Mouse (Mus musculus) CH12.LX (cell line): ENCODE results near the gene Rgs16. TPM values are rescaled to one million over a fixed set of nuclear protein-coding genes. Genes with fewer than 3 reads are reported as not detected.

Experiments used
- DNase-seq: peaks from one replicate; pipeline ENCODE4 v3.0.0-alpha.2; 2013; ENCODE audit errors: extremely low read depth
- H3K27ac ChIP-seq: 2 replicates; pipeline ENCODE4 v1.5.1; 2012; ENCODE audit warnings: low read depth, mild to moderate bottlenecking, control low read depth, moderate library complexity; ENCODE audit not compliant: insufficient read depth
- H3K27me3 ChIP-seq: replicated peaks from 2 replicates; pipeline ENCODE3; 2012; ENCODE audit warnings: inconsistent platforms
- H3K36me3 ChIP-seq, 2 experiments: replicated peaks in 1 of 2; 2 replicates each; pipeline versions ENCODE3 to v1.6.1; 2012; ENCODE audit warnings: inconsistent platforms in 1 of 2, low read length in 1 of 2, mild to moderate bottlenecking in 1 of 2, mixed read lengths in 1 of 2, moderate library complexity in 1 of 2; ENCODE audit not compliant: control insufficient read depth in 1 of 2, insufficient read depth in 1 of 2
- H3K4me1 ChIP-seq, 2 experiments: 2 replicates each; pipeline ENCODE4 v1.6.1; 2012; ENCODE audit warnings: inconsistent platforms in 1 of 2, moderate library complexity in 1 of 2; ENCODE audit not compliant: insufficient read depth in 2 of 2, control insufficient read depth in 1 of 2
- H3K4me2 ChIP-seq: 2 replicates; pipeline ENCODE4 v1.6.1; 2012; ENCODE audit warnings: low read depth, mild to moderate bottlenecking, control low read depth; ENCODE audit not compliant: poor library complexity, insufficient read depth, severe bottlenecking
- H3K4me3 ChIP-seq, 3 experiments: fragments of 150-350 bp in 1 of 3; sonication (generic) in 1 of 3; replicated peaks in 1 of 3; 2 replicates each; pipeline versions ENCODE3 to v1.5.1; 2011 to 2012; ENCODE audit warnings: low read depth in 2 of 3, low read length in 2 of 3, mild to moderate bottlenecking in 2 of 3, moderate library complexity in 2 of 3, control low read depth in 1 of 3, improper control_type of control experiment in 1 of 3, inconsistent platforms in 1 of 3, mixed read lengths in 1 of 3; ENCODE audit not compliant: poor library complexity in 1 of 3
- H3K79me2 ChIP-seq: replicated peaks from 2 replicates; pipeline ENCODE4 v1.6.1; 2012; ENCODE audit warnings: mild to moderate bottlenecking, moderate library complexity; ENCODE audit not compliant: control insufficient read depth, poor library complexity, insufficient read depth, severe bottlenecking; ENCODE audit errors: extremely low read depth
- H3K9ac ChIP-seq: 2 replicates; pipeline ENCODE4 v1.6.1; 2012; ENCODE audit warnings: low read depth, mild to moderate bottlenecking, control low read depth, moderate library complexity; ENCODE audit not compliant: insufficient read depth
- H3K9me3 ChIP-seq: replicated peaks from 2 replicates; pipeline ENCODE3; 2012; ENCODE audit warnings: low read length, inconsistent platforms, mixed read lengths
- CHD1 ChIP-seq: IDR thresholded peaks from 2 replicates; pipeline ENCODE4 v1.6.1; 2012; ENCODE audit warnings: low read depth, low read length, improper control_type of control experiment, inconsistent platforms
- ELF1 ChIP-seq: IDR thresholded peaks from 2 replicates; pipeline ENCODE4 v1.6.1; 2014; ENCODE audit warnings: low read depth, mild to moderate bottlenecking, inconsistent platforms, low read length, improper control_type of control experiment
- EP300 ChIP-seq: IDR thresholded peaks from 2 replicates; pipeline ENCODE4 v1.6.1; 2011; ENCODE audit warnings: low read length, improper control_type of control experiment
- ETS1 ChIP-seq: conservative IDR thresholded peaks from 2 replicates; pipeline ENCODE4 v1.6.1; 2012; ENCODE audit warnings: low read depth, mild to moderate bottlenecking, inconsistent platforms, low read length, improper control_type of control experiment, moderate library complexity
- GABPA ChIP-seq: IDR thresholded peaks from 2 replicates; pipeline ENCODE4 v1.6.1; 2012; ENCODE audit warnings: low read depth, low read length, improper control_type of control experiment, inconsistent platforms; ENCODE audit not compliant: insufficient replicate concordance
- IRF4 ChIP-seq: IDR thresholded peaks from 2 replicates; pipeline ENCODE4 v1.6.1; 2014; ENCODE audit warnings: low read depth, mild to moderate bottlenecking, inconsistent platforms, low read length, improper control_type of control experiment
- JUN ChIP-seq: IDR thresholded peaks from 2 replicates; pipeline ENCODE4 v1.6.1; 2011; ENCODE audit warnings: low read depth, mild to moderate bottlenecking, low read length, improper control_type of control experiment, moderate library complexity; ENCODE audit not compliant: insufficient read depth
- JUND ChIP-seq: conservative IDR thresholded peaks from 2 replicates; pipeline ENCODE4 v1.6.1; 2011; ENCODE audit warnings: low read depth, low read length, improper control_type of control experiment
- KAT2A ChIP-seq: IDR thresholded peaks from 2 replicates; pipeline ENCODE4 v1.6.1; 2012; ENCODE audit warnings: low read length, improper control_type of control experiment, inconsistent platforms; ENCODE audit not compliant: insufficient replicate concordance
- MAZ ChIP-seq: IDR thresholded peaks from 2 replicates; pipeline ENCODE4 v1.6.1; 2012; ENCODE audit warnings: low read depth, mild to moderate bottlenecking, inconsistent platforms, low read length, improper control_type of control experiment, moderate library complexity
- MYC ChIP-seq: IDR thresholded peaks from 2 replicates; pipeline ENCODE4 v1.6.1; 2011; ENCODE audit warnings: low read depth, mild to moderate bottlenecking, improper control_type of control experiment, low read length
- NELFE ChIP-seq: IDR thresholded peaks from 2 replicates; pipeline ENCODE4 v1.6.1; 2011; ENCODE audit warnings: low read depth, low read length, improper control_type of control experiment
- NRF1 ChIP-seq: IDR thresholded peaks from 2 replicates; pipeline ENCODE4 v1.6.1; 2014; ENCODE audit warnings: low read depth, mild to moderate bottlenecking, inconsistent platforms, low read length, improper control_type of control experiment, moderate library complexity
- PAX5 ChIP-seq: IDR thresholded peaks from 2 replicates; pipeline ENCODE4 v1.6.1; 2012; ENCODE audit warnings: low read length, inconsistent platforms, mixed read lengths
- POLR2A ChIP-seq: IDR thresholded peaks from 2 replicates; pipeline ENCODE4 v1.6.1; 2011; ENCODE audit warnings: low read depth, mild to moderate bottlenecking, improper control_type of control experiment, low read length
- RAD21 ChIP-seq: IDR thresholded peaks from 2 replicates; pipeline ENCODE4 v1.6.1; 2011; ENCODE audit warnings: low read depth, mild to moderate bottlenecking, low read length, improper control_type of control experiment, moderate library complexity
- TBP ChIP-seq: conservative IDR thresholded peaks from 2 replicates; pipeline ENCODE4 v1.6.1; 2011; ENCODE audit warnings: low read depth, low read length, improper control_type of control experiment
- USF1 ChIP-seq: IDR thresholded peaks from 2 replicates; pipeline ENCODE4 v1.6.1; 2014; ENCODE audit warnings: low read depth, mild to moderate bottlenecking, inconsistent platforms, low read length, improper control_type of control experiment
- ZC3H11A ChIP-seq: IDR thresholded peaks from 2 replicates; pipeline ENCODE4 v1.6.1; 2012; ENCODE audit warnings: low read depth, mild to moderate bottlenecking, inconsistent platforms, low read length, improper control_type of control experiment
- ZKSCAN1 ChIP-seq: IDR thresholded peaks from 2 replicates; pipeline ENCODE4 v1.6.1; 2012; ENCODE audit warnings: low read depth, inconsistent platforms, low read length, improper control_type of control experiment, borderline replicate concordance
- ZMIZ1 ChIP-seq: IDR thresholded peaks from 2 replicates; pipeline ENCODE4 v1.6.1; 2012; ENCODE audit warnings: low read depth, mild to moderate bottlenecking, inconsistent platforms, low read length, improper control_type of control experiment
- ZNF384 ChIP-seq: IDR thresholded peaks from 2 replicates; pipeline ENCODE4 v1.6.1; 2012; ENCODE audit warnings: low read depth, low read length, improper control_type of control experiment, inconsistent platforms
- dilution Hi-C: fragments of 300-500 bp; cut with MboI; formaldehyde crosslinking; loops from 2 replicates; pipeline ENCODE4 v1.14.3; 2020; ENCODE audit warnings: low sequenced_read_pairs; ENCODE audit not compliant: extremely low pct_unique_long_range_greater_than_20kb, extremely low pct_ligation_motif_present
- in situ Hi-C: fragments of 300-500 bp; cut with MboI; formaldehyde crosslinking; loops from 3 replicates; pipeline ENCODE4 v1.14.3; 2019; ENCODE audit warnings: low sequenced_read_pairs, low pct_ligation_motif_present, low pct_unique_long_range_greater_than_20kb, mixed read lengths
- polyA plus RNA-seq: library from polyadenylated mRNA; unstranded; fragments of >175 nt; gene quantifications from 2 replicates; pipeline ENCODE4 v1.2.1, GENCODE M21; 2012; ENCODE audit warnings: low read depth; ENCODE audit not compliant: insufficient read length
- total RNA-seq, 2 experiments: library from RNA; depleted of rRNA; stranded (reverse); fragments of 300-350 nt in 1 of 2; fragments of >200 nt in 1 of 2; gene quantifications; 2 replicates each; pipeline ENCODE4 v1.2.3; 2012 to 2014

The Rgs16 gene
- total and polyA plus RNA-seq, 3 experiments, result 0.15 to 0.26 (median 0.21) TPM

GRCm38 (mm10) chr1:153711544-153712262 is 28.4 kb upstream of the Rgs16 start:
- DNase-seq, result no peak

GRCm38 (mm10) chr1:153712633-153713032 is 27.5 kb upstream of the Rgs16 start:
- H3K4me1 ChIP-seq, result peaks cover 4 to 20% of the 10 kb centered on the region in 2 experiments

More at GRCm38 (mm10) chr1:153711544-153712262, 28.4 kb upstream of the Rgs16 start:
- Histone ChIP-seq H3K36me3 (no peaks in the 10 kb centered on the region), H3K4me2 (no peak overlapping the region), H3K27ac (no peak overlapping the region), H3K4me3 (no peak overlapping the region), H3K27me3 (no peaks in the 10 kb centered on the region), H3K9me3 (no peaks in the 10 kb centered on the region), H3K79me2 (no peaks in the 10 kb centered on the region), H3K4me1 (peaks cover 4 to 25% of the 10 kb centered on the region in 2 experiments), H3K9ac (no peak overlapping the region)
- dilution Hi-C loops, result no loop called here
- TF ChIP-seq NELFE (no peak), POLR2A (no peak), EP300 (no peak), MAZ (no peak), JUN (no peak), ZNF384 (no peak), USF1 (no peak), MYC (no peak), GABPA (no peak), RAD21 (no peak), ZC3H11A (no peak), ELF1 (no peak), ZMIZ1 (no peak), ZKSCAN1 (no peak), CHD1 (no peak), ETS1 (no peak), TBP (no peak), IRF4 (no peak), KAT2A (no peak), PAX5 (no peak)
- in situ Hi-C loops, result no loop called here

More at GRCm38 (mm10) chr1:153712633-153713032, 27.5 kb upstream of the Rgs16 start:
- Histone ChIP-seq H3K36me3 (no peaks in the 10 kb centered on the region), H3K9me3 (no peaks in the 10 kb centered on the region), H3K27me3 (no peaks in the 10 kb centered on the region), H3K4me2 (no peak overlapping the region), H3K79me2 (no peaks in the 10 kb centered on the region), H3K27ac (no peak overlapping the region), H3K9ac (no peak overlapping the region), H3K4me3 (no peak overlapping the region)
- dilution Hi-C loops (no loop called here), in situ Hi-C loops (no loop called here)
- TF ChIP-seq IRF4 (peak; percentile 57; the same call in 1 of the 2 replicates), JUND (peak; percentile 68), JUN (peak; percentile 36; the same call in 1 of the 2 replicates), NRF1 (no peak)
- DNase-seq, result no peak
